Mouse (Mus musculus): ENCODE results near the gene Nostrin. TPM values are rescaled to one million over a fixed set of nuclear protein-coding genes. Genes with fewer than 3 reads are reported as not detected.

Gene Nostrin
- polyA plus RNA-seq, 1 experiment, result 0.60 TPM

DNA sequence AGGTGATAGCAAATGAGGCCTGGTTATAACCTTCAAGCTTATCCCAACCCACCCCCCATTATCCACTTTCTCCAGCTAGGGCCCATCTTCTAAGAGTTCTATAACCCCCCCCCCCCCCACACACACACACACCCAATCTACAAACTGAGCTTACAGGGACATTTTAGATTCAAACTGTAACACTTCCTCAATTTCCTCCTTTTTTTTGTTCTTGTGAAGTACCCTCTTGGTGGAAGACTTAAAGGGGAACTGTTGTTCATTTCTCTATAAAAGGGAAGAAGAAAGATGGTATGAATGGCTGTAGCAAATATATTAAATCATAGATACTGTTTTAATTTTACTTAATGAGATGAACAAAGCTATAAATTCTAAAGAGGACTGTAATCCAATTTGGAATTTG is 96.5 kb downstream of the Nostrin start:
- no peak for TF ChIP-seq CTCF (IDR thresholded peaks at IDR 0.05; ENCODE audit: borderline replicate concordance, insufficient read depth, low read length)
- no peak for TF ChIP-seq POLR2A (IDR thresholded peaks at IDR 0.05; ENCODE audit: low read depth, low read length)
- no peak overlapping the region for H3K27ac ChIP-seq (ENCODE audit: insufficient read depth, low read length)
- no peak overlapping the region for H3K4me3 ChIP-seq (ENCODE audit: insufficient read depth, low read length)
- H3K4me1 ChIP-seq (ENCODE audit: control insufficient read depth, insufficient read depth, low read length), result no peaks in the 10 kb centered on the region

- H3K4me1 ChIP-seq (ENCODE audit: control insufficient read depth, insufficient read depth, low read length), result no peaks in the 10 kb centered on the region
- H3K27ac ChIP-seq (ENCODE audit: insufficient read depth, low read length), result no peak overlapping the region
- TF ChIP-seq CTCF (IDR thresholded peaks at IDR 0.05; ENCODE audit: borderline replicate concordance, insufficient read depth, low read length) (no peak), POLR2A (IDR thresholded peaks at IDR 0.05; ENCODE audit: low read depth, low read length) (no peak)
- no peak overlapping the region for H3K4me3 ChIP-seq (ENCODE audit: insufficient read depth, low read length)
Measured at GRCm38 (mm10) chr2:69234976-69235678, 99.5 kb downstream of the Nostrin start.

Other genes starting within 250 kb of the Nostrin start
- 36.9 and 56.2 TPM in 2 replicates for gene Spc25, start 70.4 kb downstream of the Nostrin start, polyA plus RNA-seq (2011; ENCODE audit: insufficient read length, low read depth, missing spikeins)
- gene G6pc2, start 75.3 kb downstream of the Nostrin start, polyA plus RNA-seq (2011; ENCODE audit: insufficient read length, low read depth, missing spikeins), result not detected in 2 replicates
- not detected in 2 replicates for gene Abcb11, start 206.8 kb downstream of the Nostrin start, polyA plus RNA-seq (2011; ENCODE audit: insufficient read length, low read depth, missing spikeins)
- 5.9 and 6.3 TPM in 2 replicates for gene Dhrs9, start 244.6 kb downstream of the Nostrin start, polyA plus RNA-seq (2011; ENCODE audit: insufficient read length, low read depth, missing spikeins)